Mouse (Mus musculus): ENCODE measurements at regions not wholly inside any gene's neighbourhood (a gene's known extent, or its start where the extent isn't known, plus 50 kb on each side); places are given as distances from the start of the nearest gene placed in this dataset.

GRCm38 (mm10) chr4:148738601-148739530 is 65.4 kb upstream of the Casz1 start:
- TF ChIP-seq USF1 (IDR thresholded peaks at IDR 0.05; ENCODE audit: low read depth) = no peak
- no peak for TF ChIP-seq CEBPB (IDR thresholded peaks at IDR 0.05; ENCODE audit: low read depth)
- TF ChIP-seq CTCF (IDR thresholded peaks at IDR 0.05; ENCODE audit: control insufficient read depth, insufficient read depth, insufficient read length) = no peak
- no peak for TF ChIP-seq MYOD1 (IDR thresholded peaks at IDR 0.05; ENCODE audit: control insufficient read depth, insufficient read length, low read depth)
